Mouse (Mus musculus) megakaryocyte, embryonic 14.5 days (primary cell): ENCODE results near the gene Sh3pxd2b. TPM values are rescaled to one million over a fixed set of nuclear protein-coding genes. Genes with fewer than 3 reads are reported as not detected.
"Not testable (repeated sequence)": the region's sequence is repeated elsewhere in the genome, so short reads cannot be mapped to it uniquely, and the experiment has no call there.

Experiments used
- H3K27me3 ChIP-seq: replicated peaks from 2 replicates; pipeline ENCODE3; 2012; ENCODE audit warnings: inconsistent platforms
- H3K36me3 ChIP-seq: replicated peaks from 2 replicates; pipeline ENCODE3; 2012; ENCODE audit warnings: low read length, inconsistent platforms, mixed read lengths
- H3K4me1 ChIP-seq: 2 replicates; pipeline ENCODE4 v1.6.1; 2012; ENCODE audit warnings: inconsistent platforms
- H3K4me3 ChIP-seq: replicated peaks from 2 replicates; pipeline ENCODE3; 2012; ENCODE audit warnings: moderate library complexity, mild to moderate bottlenecking, inconsistent platforms
- H3K9me3 ChIP-seq: 2 replicates; pipeline ENCODE4 v1.6.1; 2012; ENCODE audit warnings: inconsistent platforms
- FLI1 ChIP-seq: IDR thresholded peaks from 2 replicates; pipeline ENCODE4 v1.6.1; 2012; ENCODE audit warnings: low read length, inconsistent platforms, mixed read lengths
- GATA1 ChIP-seq: IDR thresholded peaks from 3 replicates; pipeline ENCODE4 v1.6.1; 2012; ENCODE audit warnings: mixed read lengths, low read length, inconsistent platforms, borderline replicate concordance
- polyA plus RNA-seq: library from polyadenylated mRNA; stranded (reverse); fragments of >175 nt; gene quantifications from 2 replicates; pipeline ENCODE4 v1.2.3, GENCODE M21; 2012; ENCODE audit warnings: low replicate concordance; ENCODE audit not compliant: insufficient read depth

The Sh3pxd2b gene
- polyA plus RNA-seq = 1.3 and 2.1 TPM in 2 replicates

- H3K4me1 ChIP-seq = peaks cover 41% of the 10 kb centered on the region
- no peak for TF ChIP-seq GATA1
- TF ChIP-seq FLI1 = no peak
- peak within 1 kb of the TSS; percentile 94 for H3K4me3 ChIP-seq
- no peaks in the 10 kb centered on the region for H3K36me3 ChIP-seq
- peaks cover 8% of the 10 kb centered on the region for H3K9me3 ChIP-seq
- peaks cover 75% of the 10 kb centered on the region for H3K27me3 ChIP-seq
Measured at GRCm38 (mm10) chr11:32347607-32348432, at the start of gene Sh3pxd2b. Gene Sh3pxd2b (plus strand): TSS chr11:32347820.

- no peak overlapping the region for H3K4me3 ChIP-seq
Measured at GRCm38 (mm10) chr11:32297866-32298531, 49.6 kb upstream of the Sh3pxd2b start.

GRCm38 (mm10) chr11:32298532-32298918 is 49.1 kb upstream of the Sh3pxd2b start:
- Histone ChIP-seq H3K9me3 (no peaks in the 10 kb centered on the region), H3K4me1 (peaks cover 16% of the 10 kb centered on the region), H3K4me3 (no peak overlapping the region), H3K36me3 (no peaks in the 10 kb centered on the region), H3K27me3 (peaks cover 43% of the 10 kb centered on the region)
- TF ChIP-seq GATA1 (no peak), FLI1 (no peak)

More at GRCm38 (mm10) chr11:32297866-32298531, 49.6 kb upstream of the Sh3pxd2b start:
- peaks cover 39% of the 10 kb centered on the region for H3K27me3 ChIP-seq
- no peaks in the 10 kb centered on the region for H3K36me3 ChIP-seq
- no peaks in the 10 kb centered on the region for H3K9me3 ChIP-seq
- TF ChIP-seq GATA1 (no peak), FLI1 (no peak)
- H3K4me1 ChIP-seq = peaks cover 12% of the 10 kb centered on the region

GRCm38 (mm10) chr11:32299865-32300264 is 47.8 kb upstream of the Sh3pxd2b start, which contains the start of gene Hbq1a:
Gene Hbq1a (plus strand): TSS chr11:32300069.
- H3K4me1 ChIP-seq, H3K9me3 ChIP-seq, H3K36me3 ChIP-seq: not testable (repeated sequence)
- Histone ChIP-seq H3K4me3 (peak within 1 kb of the TSS; percentile 28), H3K27me3 (peaks cover 38% of the 10 kb centered on the region)

GRCm38 (mm10) chr11:32300279-32301267 is 47.0 kb upstream of the Sh3pxd2b start:
- peaks cover 8% of the 10 kb centered on the region for H3K4me1 ChIP-seq
- TF ChIP-seq FLI1 = no peak
- TF ChIP-seq GATA1 = no peak
- H3K27me3 ChIP-seq = peaks cover 40% of the 10 kb centered on the region
- H3K36me3 ChIP-seq = no peaks in the 10 kb centered on the region
- H3K4me3 ChIP-seq = peak overlapping the region; percentile 28
- no peaks in the 10 kb centered on the region for H3K9me3 ChIP-seq

GRCm38 (mm10) chr11:32301506-32301905 is 46.1 kb upstream of the Sh3pxd2b start:
- no peaks in the 10 kb centered on the region for H3K36me3 ChIP-seq
- H3K27me3 ChIP-seq = peaks cover 48% of the 10 kb centered on the region
- no peaks in the 10 kb centered on the region for H3K9me3 ChIP-seq
- no peak for TF ChIP-seq FLI1
- TF ChIP-seq GATA1 = no peak
- peaks cover 13% of the 10 kb centered on the region for H3K4me1 ChIP-seq
- peak overlapping the region; percentile 65 for H3K4me3 ChIP-seq

- TF ChIP-seq FLI1 (no peak), GATA1 (no peak)
- Histone ChIP-seq H3K36me3 (no peaks in the 10 kb centered on the region), H3K4me1 (peaks cover 17% of the 10 kb centered on the region), H3K9me3 (no peaks in the 10 kb centered on the region), H3K4me3 (no peak overlapping the region), H3K27me3 (peaks cover 62% of the 10 kb centered on the region)
Measured at GRCm38 (mm10) chr11:32302824-32303419, 44.7 kb upstream of the Sh3pxd2b start.

- no peaks in the 10 kb centered on the region for H3K9me3 ChIP-seq
- no peak for TF ChIP-seq GATA1
- TF ChIP-seq FLI1 = no peak
- H3K36me3 ChIP-seq = no peaks in the 10 kb centered on the region
- no peak overlapping the region for H3K4me3 ChIP-seq
- peaks cover 19% of the 10 kb centered on the region for H3K4me1 ChIP-seq
- H3K27me3 ChIP-seq = peaks cover 67% of the 10 kb centered on the region
Measured at GRCm38 (mm10) chr11:32303455-32303854, 44.2 kb upstream of the Sh3pxd2b start.

- H3K27me3 ChIP-seq = peaks cover 84% of the 10 kb centered on the region
- H3K9me3 ChIP-seq = no peaks in the 10 kb centered on the region
- no peaks in the 10 kb centered on the region for H3K36me3 ChIP-seq
- peaks cover 27% of the 10 kb centered on the region for H3K4me1 ChIP-seq
- TF ChIP-seq FLI1 = no peak
- TF ChIP-seq GATA1 = no peak
- H3K4me3 ChIP-seq = no peak overlapping the region
Measured at GRCm38 (mm10) chr11:32307006-32307405, 40.6 kb upstream of the Sh3pxd2b start.
